Mouse (Mus musculus): ENCODE data around the gene Gm21425. TPM values are rescaled to one million over a fixed set of nuclear protein-coding genes. Genes with fewer than 3 reads are reported as not detected.
"Not testable (repeated sequence)": the region's sequence is repeated elsewhere in the genome, so short reads cannot be mapped to it uniquely, and the experiment has no call there.

Gm21425 gene
- not detected in 2 replicates for total RNA-seq (2017)

- not testable (repeated sequence) for ATAC-seq (replicated peaks; ENCODE audit: low read depth, poor library complexity, severe bottlenecking)
Observed at GRCm38 (mm10) chrY:13161668-13162067, at the start of gene Gm21425. Gene Gm21425, plus strand, starts transcription at chrY:13161968.

DNA sequence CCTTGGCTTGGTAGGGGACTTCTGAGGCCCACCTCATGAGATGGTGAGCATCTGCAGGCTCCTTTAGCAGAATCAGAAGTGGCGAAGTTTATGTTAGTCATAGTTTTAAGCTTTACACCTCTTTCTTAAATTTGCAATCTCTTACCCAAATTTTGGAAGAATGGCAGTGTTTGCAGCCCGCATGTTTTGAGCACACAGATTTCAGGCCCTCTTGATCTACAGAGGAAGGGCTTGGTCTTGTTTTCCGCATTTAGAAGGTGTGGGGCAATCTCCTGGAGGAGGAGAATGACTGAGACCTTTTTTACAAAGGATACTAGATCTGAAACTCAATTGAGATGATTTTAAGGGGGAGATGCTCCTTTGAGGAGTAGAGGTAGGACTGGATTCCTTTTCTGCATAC is 28.4 kb upstream of the Gm21425 start, which contains the start of gene Gm21891:
Gene Gm21891, minus strand, starts transcription at position 101 of the 400 bp plus-strand sequence.
- ATAC-seq (replicated peaks; ENCODE audit: low read depth, poor library complexity, severe bottlenecking), result not testable (repeated sequence)

Other genes starting within 250 kb of the Gm21425 start
- not detected in 2 replicates for gene Gm20807, start 119.1 kb upstream of the Gm21425 start, total RNA-seq (2017)
- gene Gm21891, start 28.5 kb upstream of the Gm21425 start, total RNA-seq (2017), result not detected in 2 replicates
- gene Gm21828, start 62.0 kb downstream of the Gm21425 start, total RNA-seq (2017), result not detected in 2 replicates
- not detected in 2 replicates for gene Gm21440, start 90.4 kb downstream of the Gm21425 start, total RNA-seq (2017)
- gene Gm21454, start 90.5 kb downstream of the Gm21425 start, total RNA-seq (2017), result not detected in 2 replicates
- gene Gm21725, start 187.1 kb downstream of the Gm21425 start, total RNA-seq (2017), result not detected in 2 replicates